Mouse (Mus musculus) brain, embryonic 14.5 days (tissue): Measurements from ENCODE around the gene Ptk6. TPM values are rescaled to one million over a fixed set of nuclear protein-coding genes. Genes with fewer than 3 reads are reported as not detected.

ENCODE experiments used
- DNase-seq: peaks from one replicate; pipeline ENCODE4 v3.0.0-alpha.2; 2011; ENCODE audit warnings: low read depth
- CTCF ChIP-seq: fragments of 200-500 bp; IDR thresholded peaks from 2 replicates; pipeline ENCODE4 v1.5.1; 2012; ENCODE audit warnings: inconsistent platforms, mild to moderate bottlenecking, moderate library complexity, borderline replicate concordance; ENCODE audit not compliant: insufficient read depth, insufficient read length; ENCODE audit errors: extremely low read depth
- POLR2A ChIP-seq: fragments of 200-500 bp; IDR thresholded peaks from 2 replicates; pipeline ENCODE4 v1.6.1; 2012; ENCODE audit warnings: mild to moderate bottlenecking, inconsistent platforms, borderline replicate concordance; ENCODE audit not compliant: poor library complexity, insufficient read depth, insufficient read length, severe bottlenecking; ENCODE audit errors: extremely low read depth
- polyA plus RNA-seq: library from polyadenylated mRNA; depleted of rRNA; stranded (reverse); fragments of >200 nt; gene quantifications from 2 replicates; pipeline ENCODE4 v1.2.3, GENCODE M21; 2012

Ptk6 gene
- polyA plus RNA-seq, 1 experiment = 0.04 TPM

GRCm38 (mm10) chr2:181237251-181238014 is 34.8 kb upstream of the Ptk6 start:
- TF ChIP-seq POLR2A (no peak), CTCF (no peak)
- no peak for DNase-seq

DNA sequence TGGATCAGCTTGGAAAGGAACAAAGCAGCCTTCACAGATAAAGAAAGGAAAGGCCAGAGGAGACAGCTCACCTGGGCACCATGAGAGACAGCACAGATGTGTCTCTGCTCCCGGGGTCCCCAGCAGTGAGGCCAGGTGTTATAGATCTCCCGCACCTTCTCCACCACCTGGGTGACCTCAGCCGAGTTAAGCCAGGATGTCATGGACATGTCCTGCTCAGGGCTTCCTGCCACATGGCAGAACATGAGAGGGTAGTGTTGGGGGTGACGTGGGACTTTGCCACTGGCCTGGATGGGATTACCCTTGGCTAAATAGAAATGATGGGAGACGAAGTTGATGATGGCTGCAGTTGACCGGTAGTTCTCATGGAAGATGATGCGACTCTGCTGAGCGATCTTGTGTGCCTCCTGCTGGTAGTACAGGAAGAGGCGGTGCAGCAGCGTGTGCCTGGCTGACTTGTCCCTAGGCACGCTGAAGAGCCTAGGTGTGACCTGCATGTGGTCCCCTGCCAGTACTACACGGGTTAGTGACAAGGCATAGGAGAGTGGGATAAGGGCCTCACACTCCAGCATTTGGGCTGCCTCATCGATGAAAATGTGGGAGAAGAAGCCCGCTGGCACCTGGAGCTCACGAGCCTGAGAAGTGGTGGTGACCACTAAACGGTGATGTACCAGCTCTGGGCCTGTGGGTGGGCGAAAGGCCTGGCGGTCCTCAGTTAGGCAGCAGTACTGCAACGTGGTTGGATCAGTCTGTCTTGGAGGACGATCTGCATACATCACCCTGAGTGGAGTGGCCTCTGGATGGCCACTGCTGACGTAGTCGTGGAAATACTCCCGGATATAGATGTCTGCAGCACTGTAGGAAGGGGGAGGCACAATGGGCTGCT is 33.3 kb upstream of the Ptk6 start:
- no peak for DNase-seq
- TF ChIP-seq POLR2A (no peak), CTCF (no peak)

- TF ChIP-seq POLR2A = no peak
- no peak for TF ChIP-seq CTCF
- DNase-seq = no peak
Measured at GRCm38 (mm10) chr2:181234680-181235079, 32.1 kb upstream of the Ptk6 start.

GRCm38 (mm10) chr2:181233443-181233842 is 30.9 kb upstream of the Ptk6 start:
- TF ChIP-seq CTCF (no peak), POLR2A (no peak)
- no peak for DNase-seq

- TF ChIP-seq POLR2A (no peak), CTCF (no peak)
- DNase-seq = peak; percentile 9
Measured at GRCm38 (mm10) chr2:181231171-181231570, 28.6 kb upstream of the Ptk6 start.

GRCm38 (mm10) chr2:181228335-181228734 is 25.7 kb upstream of the Ptk6 start:
- no peak for DNase-seq
- TF ChIP-seq CTCF (no peak), POLR2A (no peak)

DNA sequence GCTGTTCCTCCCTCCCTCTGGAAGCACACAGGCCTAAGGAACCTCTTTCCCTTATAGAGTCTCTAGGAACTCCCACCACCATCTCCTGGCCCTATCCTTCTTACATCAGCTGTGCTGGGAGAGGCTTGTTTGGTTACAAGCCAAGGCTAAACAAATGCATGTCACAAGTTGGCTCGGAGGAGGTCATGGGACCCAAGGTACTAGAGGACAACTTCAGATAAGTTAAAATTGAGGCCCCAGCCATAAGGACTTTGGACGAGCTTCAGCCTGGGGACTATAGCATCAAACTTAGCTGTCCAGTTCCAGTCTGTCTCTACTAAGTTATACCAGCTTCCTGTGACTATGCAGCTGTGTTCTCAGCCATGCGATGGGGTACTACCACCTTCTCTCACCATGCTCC is 24.5 kb upstream of the Ptk6 start:
- no peak for DNase-seq
- TF ChIP-seq CTCF = no peak
- TF ChIP-seq POLR2A = no peak

DNA sequence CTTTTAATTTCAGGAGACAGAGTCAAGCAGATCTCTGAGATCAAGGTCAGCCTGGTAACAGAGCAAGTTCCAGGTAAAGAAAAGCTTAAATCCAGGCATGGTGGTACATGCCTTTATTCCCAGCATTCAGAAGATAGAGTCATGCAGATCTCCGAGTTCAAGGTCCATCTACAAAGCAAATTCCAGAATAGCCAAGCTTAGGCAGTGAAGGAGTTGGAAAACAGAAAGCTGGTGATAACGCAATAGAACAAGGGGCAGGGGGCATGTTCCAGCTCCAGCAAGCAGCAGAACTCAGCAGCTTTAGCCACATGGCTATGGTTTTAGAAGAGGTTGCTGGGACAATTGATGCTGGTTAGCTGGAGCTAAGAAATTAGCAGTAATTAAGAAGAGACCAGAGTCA is 22.4 kb upstream of the Ptk6 start:
- no peak for DNase-seq
- no peak for TF ChIP-seq CTCF
- no peak for TF ChIP-seq POLR2A

DNA sequence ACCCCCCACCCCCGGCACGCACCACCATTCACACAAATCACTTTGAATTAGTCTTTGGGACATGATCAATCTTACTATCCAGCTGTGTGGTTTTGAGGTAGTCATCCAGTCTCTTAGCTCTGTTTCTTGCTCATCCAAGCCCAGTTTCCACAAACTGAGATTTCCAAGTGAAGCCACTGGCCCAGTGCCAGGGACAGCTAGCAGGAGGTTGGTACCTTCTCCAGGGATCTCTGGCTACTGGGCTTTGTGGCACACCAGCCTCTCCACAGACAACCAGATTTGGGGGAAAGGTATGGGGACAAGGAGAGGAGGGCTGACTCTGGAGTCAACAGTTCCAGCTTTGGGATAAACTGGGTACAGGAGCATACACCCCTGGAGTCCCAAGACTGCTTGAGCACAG is 17.8 kb upstream of the Ptk6 start:
- no peak for DNase-seq
- TF ChIP-seq POLR2A = no peak
- TF ChIP-seq CTCF = no peak

DNA sequence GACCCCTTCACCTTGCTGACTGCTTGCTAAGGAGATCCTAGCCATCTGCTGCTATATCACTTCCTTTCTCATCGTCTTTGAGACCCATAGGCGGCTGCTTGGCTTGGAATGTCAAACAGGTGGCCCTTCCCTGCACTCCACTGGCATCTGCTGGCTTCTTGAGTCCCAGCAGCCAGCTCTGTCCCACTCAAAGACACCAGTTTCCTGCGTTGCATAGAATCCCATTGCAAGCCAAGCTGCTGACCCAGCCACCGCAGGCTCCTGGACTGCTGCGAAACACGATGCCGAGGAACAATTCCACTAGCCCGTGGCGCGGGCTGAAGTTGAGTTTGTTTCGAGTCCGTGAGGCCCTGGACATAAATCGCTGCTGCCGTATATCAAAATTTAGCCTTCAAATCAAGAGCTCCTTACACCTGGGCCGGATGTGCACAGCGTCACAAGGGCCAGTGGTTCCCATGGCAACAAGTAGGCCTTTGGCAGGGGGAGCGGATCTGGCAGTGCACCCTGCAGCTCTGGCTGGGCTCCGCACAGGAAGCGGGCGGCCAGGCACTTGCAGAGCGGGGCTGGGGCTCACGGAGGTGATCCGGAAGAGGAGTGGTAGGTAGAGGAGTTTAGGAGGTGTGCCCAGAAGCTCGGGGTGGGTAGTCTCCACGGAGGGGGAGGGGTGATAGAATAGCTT is 17.1 kb upstream of the Ptk6 start, which contains the start of gene Fndc11:
TSS of gene Fndc11 (plus strand) at position 476 of the 679 bp plus-strand sequence.
- peak; percentile 82 for DNase-seq
- TF ChIP-seq CTCF = no peak
- TF ChIP-seq POLR2A = no peak

DNA sequence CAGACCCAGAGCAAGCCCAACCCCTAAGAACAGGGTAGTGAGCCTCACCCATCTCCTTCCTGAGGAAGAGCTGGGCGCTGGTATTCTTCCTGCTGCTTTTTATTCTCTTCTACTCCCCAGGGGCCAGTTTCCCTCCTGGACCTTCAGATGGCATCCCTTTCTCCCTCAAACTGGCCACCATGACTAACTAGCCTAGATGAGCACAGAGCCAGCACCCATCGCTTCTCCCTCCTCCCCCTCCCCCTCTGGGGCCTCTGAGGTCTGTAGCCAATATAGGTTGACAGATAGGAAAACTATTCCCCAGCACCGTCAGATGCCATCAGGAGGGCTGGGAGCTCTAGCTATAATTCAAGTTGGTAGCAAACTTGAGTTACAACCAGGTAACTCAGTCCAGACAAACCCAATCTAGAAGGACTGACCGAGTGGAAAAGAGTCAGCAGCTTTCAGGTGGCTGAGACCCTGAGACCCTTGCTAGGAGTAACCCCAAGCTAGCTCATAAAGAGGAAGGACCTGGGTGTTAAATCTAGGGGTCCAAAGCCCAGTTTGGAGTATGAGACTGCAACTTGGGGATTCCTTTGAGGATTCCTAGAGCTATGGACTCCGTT is 16.4 kb upstream of the Ptk6 start:
- DNase-seq = no peak
- TF ChIP-seq POLR2A (no peak), CTCF (no peak)

- no peak for TF ChIP-seq POLR2A
- TF ChIP-seq CTCF = no peak
- no peak for DNase-seq
Measured at GRCm38 (mm10) chr2:181216037-181216436, 13.4 kb upstream of the Ptk6 start.
